Mouse (Mus musculus) testis, adult 2 months (tissue): ENCODE data around the gene Vdac1. TPM values are rescaled to one million over a fixed set of nuclear protein-coding genes. Genes with fewer than 3 reads are reported as not detected.

Experiments used
- H3K27ac ChIP-seq: fragments of 200-500 bp; 2 replicates; pipeline ENCODE4 v1.5.1; 2012; ENCODE audit warnings: low read depth, low read length; ENCODE audit not compliant: control insufficient read depth, insufficient read depth
- H3K27me3 ChIP-seq: fragments of 200-500 bp; 2 replicates; pipeline ENCODE4 v1.6.1; 2012; ENCODE audit warnings: mild to moderate bottlenecking, low read length, moderate library complexity; ENCODE audit not compliant: control insufficient read depth, insufficient read depth
- H3K36me3 ChIP-seq: fragments of 200-500 bp; 2 replicates; pipeline ENCODE4 v1.6.1; 2012; ENCODE audit warnings: mild to moderate bottlenecking, low read length; ENCODE audit not compliant: control insufficient read depth, insufficient read depth
- H3K4me1 ChIP-seq: fragments of 200-500 bp; 2 replicates; pipeline ENCODE4 v1.6.1; 2012; ENCODE audit warnings: low read length; ENCODE audit not compliant: control insufficient read depth, insufficient read depth
- H3K4me3 ChIP-seq: fragments of 200-500 bp; 2 replicates; pipeline ENCODE4 v1.5.1; 2012; ENCODE audit warnings: low read depth, mild to moderate bottlenecking, low read length, moderate library complexity, mixed read lengths; ENCODE audit not compliant: control insufficient read depth
- CTCF ChIP-seq: fragments of 200-500 bp; IDR thresholded peaks from 2 replicates; pipeline ENCODE4 v1.5.1; 2012; ENCODE audit warnings: low read depth, mild to moderate bottlenecking, inconsistent platforms, low read length, moderate library complexity; ENCODE audit not compliant: control insufficient read depth, insufficient read depth, insufficient replicate concordance
- POLR2A ChIP-seq: fragments of 200-500 bp; IDR thresholded peaks from 2 replicates; pipeline ENCODE4 v1.6.1; 2012; ENCODE audit warnings: low read depth, mild to moderate bottlenecking, inconsistent platforms, low read length, moderate library complexity; ENCODE audit not compliant: control insufficient read depth
- polyA plus RNA-seq: library from polyadenylated mRNA; depleted of rRNA; stranded (reverse); fragments of >200 nt; gene quantifications from 2 replicates; pipeline ENCODE4 v1.2.3, GENCODE M21; 2012

The Vdac1 gene
- polyA plus RNA-seq, 1 experiment: 16.7 TPM

- Histone ChIP-seq H3K27me3 (no peaks in the 10 kb centered on the region), H3K27ac (no peak overlapping the region), H3K36me3 (no peaks in the 10 kb centered on the region), H3K4me1 (peaks cover 6% of the 10 kb centered on the region), H3K4me3 (no peak overlapping the region)
- TF ChIP-seq CTCF (no peak), POLR2A (no peak)
These were observed 22.3 kb upstream of the Vdac1 start for GRCm38 (mm10) chr11:52338351-52338750.

- no peaks in the 10 kb centered on the region for H3K36me3 ChIP-seq
- H3K4me3 ChIP-seq: no peak overlapping the region
- no peak for TF ChIP-seq POLR2A
- no peak for TF ChIP-seq CTCF
- no peak overlapping the region for H3K27ac ChIP-seq
- peaks cover 2% of the 10 kb centered on the region for H3K4me1 ChIP-seq
- H3K27me3 ChIP-seq: no peaks in the 10 kb centered on the region
These were observed 21.6 kb upstream of the Vdac1 start for GRCm38 (mm10) chr11:52339098-52339497.

- Histone ChIP-seq H3K4me3 (no peak overlapping the region), H3K27me3 (no peaks in the 10 kb centered on the region), H3K36me3 (no peaks in the 10 kb centered on the region), H3K4me1 (peaks cover 2% of the 10 kb centered on the region), H3K27ac (no peak overlapping the region)
- TF ChIP-seq POLR2A (no peak), CTCF (no peak)
These were observed 21.1 kb upstream of the Vdac1 start for GRCm38 (mm10) chr11:52339512-52339911.

GRCm38 (mm10) chr11:52340123-52340864 is 20.4 kb upstream of the Vdac1 start:
- TF ChIP-seq POLR2A (no peak), CTCF (no peak)
- no peaks in the 10 kb centered on the region for H3K36me3 ChIP-seq
- H3K4me3 ChIP-seq: no peak overlapping the region
- H3K4me1 ChIP-seq: peaks cover 2% of the 10 kb centered on the region
- no peaks in the 10 kb centered on the region for H3K27me3 ChIP-seq
- H3K27ac ChIP-seq: no peak overlapping the region

GRCm38 (mm10) chr11:52341001-52341400 is 19.7 kb upstream of the Vdac1 start:
- Histone ChIP-seq H3K36me3 (no peaks in the 10 kb centered on the region), H3K4me1 (peaks cover 6% of the 10 kb centered on the region), H3K27me3 (no peaks in the 10 kb centered on the region), H3K27ac (no peak overlapping the region), H3K4me3 (no peak overlapping the region)
- TF ChIP-seq POLR2A (no peak), CTCF (no peak)

GRCm38 (mm10) chr11:52341476-52341875 is 19.2 kb upstream of the Vdac1 start:
- no peak overlapping the region for H3K27ac ChIP-seq
- H3K36me3 ChIP-seq: no peaks in the 10 kb centered on the region
- peaks cover 11% of the 10 kb centered on the region for H3K4me1 ChIP-seq
- H3K27me3 ChIP-seq: no peaks in the 10 kb centered on the region
- no peak overlapping the region for H3K4me3 ChIP-seq
- TF ChIP-seq CTCF: no peak
- TF ChIP-seq POLR2A: no peak

- no peak overlapping the region for H3K4me3 ChIP-seq
- TF ChIP-seq CTCF (no peak), POLR2A (no peak)
- no peak overlapping the region for H3K27ac ChIP-seq
- no peaks in the 10 kb centered on the region for H3K27me3 ChIP-seq
- H3K36me3 ChIP-seq: no peaks in the 10 kb centered on the region
- H3K4me1 ChIP-seq: peaks cover 12% of the 10 kb centered on the region
These were observed 18.4 kb upstream of the Vdac1 start for GRCm38 (mm10) chr11:52342296-52342695.

GRCm38 (mm10) chr11:52343162-52343561 is 17.5 kb upstream of the Vdac1 start:
- Histone ChIP-seq H3K27ac (no peak overlapping the region), H3K36me3 (no peaks in the 10 kb centered on the region)
- TF ChIP-seq CTCF: peak; percentile 48
- no peak for TF ChIP-seq POLR2A

More at GRCm38 (mm10) chr11:52343162-52343561, 17.5 kb upstream of the Vdac1 start:
- Histone ChIP-seq H3K4me3 (no peak overlapping the region), H3K4me1 (peaks cover 12% of the 10 kb centered on the region), H3K27me3 (no peaks in the 10 kb centered on the region)
